Mouse (Mus musculus): Measurements from ENCODE around the gene Flg2. TPM values are rescaled to one million over a fixed set of nuclear protein-coding genes. Genes with fewer than 3 reads are reported as not detected.

Flg2 gene
- total RNA-seq (2021): not detected

GRCm38 (mm10) chr3:93196978-93197377, at the start of gene Flg2:
Flg2 (plus strand) TSS chr3:93197278.
- intact Hi-C loops (cut with DNase I): no loop called here

GRCm38 (mm10) chr3:93162502-93162901, 34.6 kb upstream of the Flg2 start:
- intact Hi-C loops (cut with DNase I): no loop called here
- DNase-seq: no peak

More at GRCm38 (mm10) chr3:93196978-93197377, at the start of gene Flg2:
- no peak for DNase-seq

GRCm38 (mm10) chr3:93162996-93163592, 34.0 kb upstream of the Flg2 start:
- intact Hi-C loops (cut with DNase I): no loop called here
- no peak for DNase-seq

GRCm38 (mm10) chr3:93180856-93181255, 16.2 kb upstream of the Flg2 start:
- intact Hi-C loops (cut with DNase I): no loop called here

GRCm38 (mm10) chr3:93201955-93202354, 4.9 kb downstream of the Flg2 start:
- intact Hi-C loops (cut with DNase I): no loop called here
- no peak for DNase-seq

More at GRCm38 (mm10) chr3:93180856-93181255, 16.2 kb upstream of the Flg2 start:
- peak; percentile 1 to 4 for DNase-seq

GRCm38 (mm10) chr3:93202499-93202898, 5.4 kb downstream of the Flg2 start:
- intact Hi-C loops (cut with DNase I): no loop called here
- DNase-seq: no peak

Other genes with a start within 250 kb of the Flg2 start
- gene Lce3d, start 239.9 kb upstream of the Flg2 start, total RNA-seq (2021): not detected
- not detected for gene Lce3e, start 230.2 kb upstream of the Flg2 start, total RNA-seq (2021)
- not detected for gene Lce3f, start 205.1 kb upstream of the Flg2 start, total RNA-seq (2021)
- gene Crct1, start 181.6 kb upstream of the Flg2 start, total RNA-seq (2021): not detected
- not detected for gene Lce1m, start 178.2 kb upstream of the Flg2 start, total RNA-seq (2021)
- not detected for gene Gm4858, start 128.5 kb upstream of the Flg2 start, total RNA-seq (2021)
- gene Crnn, start 52.5 kb upstream of the Flg2 start, total RNA-seq (2021): not detected
- not detected for gene Flg, start 76.2 kb downstream of the Flg2 start, total RNA-seq (2021)
- not detected for gene Hrnr, start 122.5 kb downstream of the Flg2 start, total RNA-seq (2021)
- gene Rptn, start 196.4 kb downstream of the Flg2 start, total RNA-seq (2021): not detected
- under 1 TPM; 0.07 to 0.17 TPM for gene Tchh, start 245.1 kb downstream of the Flg2 start, total RNA-seq (2021)

Data from heart, postnatal 10 days (tissue).